Mouse (Mus musculus) midbrain, embryonic 12.5 days (tissue): ENCODE measurements around the gene Txnrd1. TPM values are rescaled to one million over a fixed set of nuclear protein-coding genes. Genes with fewer than 3 reads are reported as not detected.

Experiments
- ATAC-seq: fragments of 200-750 bp; cut with Nextera tagmentation; 2 replicates; pipeline ENCODE4 v1.8.0; 2017; ENCODE audit warnings: low read depth, moderate TSS enrichment, moderate library complexity; ENCODE audit not compliant: low FRiP score
- H3K27ac ChIP-seq: fragments of 300-500 bp; sonication (generic); replicated peaks from 2 replicates; pipeline ENCODE4 v1.5.1; 2016; ENCODE audit warnings: mild to moderate bottlenecking
- H3K27me3 ChIP-seq: fragments of 300-500 bp; sonication (generic); 2 replicates; pipeline ENCODE4 v1.6.1; 2016; ENCODE audit warnings: mild to moderate bottlenecking
- H3K36me3 ChIP-seq: fragments of 300-500 bp; sonication (generic); 2 replicates; pipeline ENCODE4 v1.6.1; 2016
- H3K4me1 ChIP-seq: fragments of 300-500 bp; sonication (generic); 2 replicates; pipeline ENCODE4 v1.6.1; 2016
- H3K4me2 ChIP-seq: fragments of 300-500 bp; sonication (generic); replicated peaks from 2 replicates; pipeline ENCODE4 v1.6.1; 2016; ENCODE audit warnings: mild to moderate bottlenecking, moderate library complexity
- H3K4me3 ChIP-seq: fragments of 300-500 bp; sonication (generic); 2 replicates; pipeline ENCODE4 v1.5.1; 2016; ENCODE audit warnings: mild to moderate bottlenecking
- H3K9ac ChIP-seq: fragments of 300-500 bp; sonication (generic); replicated peaks from 2 replicates; pipeline ENCODE4 v1.6.1; 2016; ENCODE audit warnings: mild to moderate bottlenecking, moderate library complexity
- H3K9me3 ChIP-seq: fragments of 300-500 bp; sonication (generic); 2 replicates; pipeline ENCODE4 v1.6.1; 2016; ENCODE audit warnings: mild to moderate bottlenecking
- WGBS: fragments of 180-500 bp; shearing (Covaris S2); methylation state at CpG from one replicate; pipeline ENCODE4 v1.1.7; 2016; 5-methylcytosine and 5-hydroxymethylcytosine counted together
- polyA plus RNA-seq: library from polyadenylated mRNA; unstranded; fragments of >200 nt; fragmentation: Nextera tagmentation; extraction: Ambion mirVana; gene quantifications from 2 replicates; pipeline ENCODE4 v1.2.1, GENCODE M21; 2016

Gene Txnrd1
- polyA plus RNA-seq, 1 experiment from 2014 or later = 174 TPM

DNA sequence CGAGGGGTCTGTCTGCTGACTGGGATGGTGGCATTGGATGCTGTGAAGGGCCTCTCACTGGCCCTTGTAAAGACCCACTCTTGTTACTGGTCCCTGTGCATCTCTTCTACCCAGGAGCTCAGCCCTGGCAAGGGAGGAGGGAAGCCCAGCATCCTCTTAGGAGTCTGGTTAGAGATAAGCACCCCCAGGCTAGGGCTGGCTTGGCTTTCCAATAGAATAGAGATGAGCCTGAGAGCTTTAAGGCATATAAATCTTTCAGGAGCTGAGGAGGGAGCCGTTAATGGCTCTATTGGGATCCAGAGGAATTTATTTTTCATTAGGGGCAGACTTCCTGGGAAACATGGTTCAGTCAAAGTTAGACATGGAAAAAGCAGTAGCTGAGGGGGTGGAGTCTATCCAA lies 91.9 kb downstream of the Txnrd1 start:
- Histone ChIP-seq H3K4me1 (no peaks in the 10 kb centered on the region), H3K36me3 (no peaks in the 10 kb centered on the region), H3K9me3 (no peaks in the 10 kb centered on the region), H3K4me3 (no peak overlapping the region), H3K27ac (no peak overlapping the region), H3K9ac (no peak overlapping the region), H3K27me3 (no peaks in the 10 kb centered on the region), H3K4me2 (no peak overlapping the region)
- ATAC-seq = no peak
- WGBS = 83% methylated on average over 2 of the region's 2 CpGs

DNA sequence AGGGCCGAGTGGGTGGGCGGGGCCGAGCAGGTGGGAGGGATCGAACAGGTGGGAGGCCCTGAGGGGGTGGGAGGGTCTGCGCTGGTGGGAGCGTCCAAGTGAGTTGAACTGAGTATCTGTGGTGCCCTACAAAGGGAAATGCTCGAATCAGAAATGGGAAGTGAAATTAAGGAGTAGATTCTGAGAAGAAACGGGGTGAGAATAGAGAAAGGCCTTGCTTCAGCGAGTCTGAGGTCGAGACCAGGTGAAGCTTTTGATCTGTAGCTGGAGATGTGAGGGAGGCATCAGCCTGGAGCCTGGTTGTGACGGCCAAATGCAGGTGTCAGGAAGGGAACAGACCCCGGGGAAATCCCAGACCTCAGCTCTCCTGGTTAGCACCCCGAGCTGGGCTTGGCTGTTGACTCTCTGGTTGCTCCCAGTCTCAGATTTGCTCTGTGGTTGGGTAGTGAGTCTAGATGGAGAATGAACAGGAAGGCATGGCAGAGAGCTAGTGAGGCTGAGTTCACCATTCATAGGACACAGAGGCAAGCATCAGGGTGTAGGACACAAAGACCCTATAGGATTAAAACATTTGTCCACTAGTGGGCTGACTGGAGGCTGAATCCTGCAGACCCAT lies 101.4 kb downstream of the Txnrd1 start:
- Histone ChIP-seq H3K27ac (no peak overlapping the region), H3K9ac (no peak overlapping the region), H3K36me3 (no peaks in the 10 kb centered on the region), H3K9me3 (0 out of 2 replicates have a peak, but pooled peaks cover 2% of the 10 kb centered on the region), H3K4me3 (no peak overlapping the region), H3K4me1 (no peaks in the 10 kb centered on the region), H3K27me3 (no peaks in the 10 kb centered on the region), H3K4me2 (no peak overlapping the region)
- no peak for ATAC-seq
- WGBS = 82% methylated on average over 13 of the region's 13 CpGs

DNA sequence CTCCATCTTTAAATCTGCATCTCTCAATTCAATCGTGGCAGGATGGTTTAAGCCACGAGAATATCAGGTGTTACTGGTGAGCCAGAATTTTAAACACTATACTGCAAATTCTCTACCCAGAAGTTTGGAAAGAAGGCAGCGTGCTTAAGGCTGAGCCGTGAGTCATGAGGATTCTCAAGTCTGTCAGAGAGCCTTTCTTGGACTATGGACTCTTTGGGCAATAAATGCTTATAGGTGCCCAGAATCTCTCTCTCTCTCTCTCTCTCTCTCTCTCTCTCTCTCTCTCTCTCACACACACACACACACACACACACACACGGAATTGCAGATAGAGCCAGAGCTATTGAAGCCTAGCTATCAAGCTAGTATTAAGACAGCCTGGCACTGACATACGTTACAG lies 102.0 kb downstream of the Txnrd1 start:
- Histone ChIP-seq H3K4me3 (no peak overlapping the region), H3K9ac (no peak overlapping the region), H3K4me2 (no peak overlapping the region), H3K4me1 (no peaks in the 10 kb centered on the region), H3K27me3 (no peaks in the 10 kb centered on the region), H3K9me3 (0 out of 2 replicates have a peak, but pooled peaks cover 2% of the 10 kb centered on the region), H3K27ac (no peak overlapping the region), H3K36me3 (no peaks in the 10 kb centered on the region)
- ATAC-seq = no peak
- 87% methylated on average over 6 of the region's 6 CpGs for WGBS

Other genes starting within 250 kb of the Txnrd1 start
- 35.5 and 40.6 TPM in 2 replicates for gene 1190007I07Rik, start 210.7 kb upstream of the Txnrd1 start, polyA plus RNA-seq
- gene Tdg, start 204.1 kb upstream of the Txnrd1 start, polyA plus RNA-seq = 290 and 294 TPM in 2 replicates
- 3.1 and 3.6 TPM in 2 replicates for gene Glt8d2, start 143.3 kb upstream of the Txnrd1 start, polyA plus RNA-seq
- 43.3 and 46.5 TPM in 2 replicates for gene Hcfc2, start 137.8 kb upstream of the Txnrd1 start, polyA plus RNA-seq
- 58.3 and 69.0 TPM in 2 replicates for gene Nfyb, start 69.8 kb upstream of the Txnrd1 start, polyA plus RNA-seq
- 0.69 and 0.80 TPM in 2 replicates for gene Eid3, start 32.7 kb downstream of the Txnrd1 start, polyA plus RNA-seq
- gene Chst11, start 151.5 kb downstream of the Txnrd1 start, polyA plus RNA-seq = 1.9 and 2.3 TPM in 2 replicates